Mouse (Mus musculus) heart, postnatal 14 days (tissue): ENCODE results near the gene Tbx15. TPM values are rescaled to one million over a fixed set of nuclear protein-coding genes. Genes with fewer than 3 reads are reported as not detected.

Experiments
- DNase-seq, 2 experiments: peaks; one replicate each; pipeline ENCODE4 v3.0.0; 2021 to 2022
- intact Hi-C: fragments of 180-260 bp; cut with DNase I; formaldehyde crosslinking; loops from one replicate; pipeline ENCODE4 v1.15.1; 2025
- total RNA-seq, 2 experiments: library from RNA; stranded (reverse); gene quantifications; 2 replicates each; pipeline ENCODE4 v1.2.3; 2021

Tbx15 gene
- total RNA-seq, 2 experiments from 2014 or later: 0.10 to 0.48 TPM

GRCm38 (mm10) chr3:99247996-99248801 is 8.0 kb downstream of the Tbx15 start:
- intact Hi-C loops: no loop called here
- DNase-seq: no peak

GRCm38 (mm10) chr3:99248831-99249550 is 8.8 kb downstream of the Tbx15 start:
- no peak for DNase-seq
- intact Hi-C loops: no loop called here

- intact Hi-C loops: no loop called here
Observed at GRCm38 (mm10) chr3:99249551-99249870, 9.3 kb downstream of the Tbx15 start.

GRCm38 (mm10) chr3:99249906-99250305 is 9.7 kb downstream of the Tbx15 start:
- intact Hi-C loops: no loop called here
- no peak for DNase-seq

More at GRCm38 (mm10) chr3:99249551-99249870, 9.3 kb downstream of the Tbx15 start:
- DNase-seq: no peak

GRCm38 (mm10) chr3:99251271-99252165 is 11.3 kb downstream of the Tbx15 start:
- no peak for DNase-seq
- intact Hi-C loops: no loop called here

- intact Hi-C loops: no loop called here
- no peak for DNase-seq
Observed at GRCm38 (mm10) chr3:99252461-99253091, 12.4 kb downstream of the Tbx15 start.

- DNase-seq: no peak
- intact Hi-C loops: no loop called here
Observed at GRCm38 (mm10) chr3:99253092-99253488, 12.9 kb downstream of the Tbx15 start.

- intact Hi-C loops: no loop called here
- peak; percentile 26 to 39 for DNase-seq
Observed at GRCm38 (mm10) chr3:99253497-99254451, 13.6 kb downstream of the Tbx15 start.

- DNase-seq: no peak
- intact Hi-C loops: no loop called here
Observed at GRCm38 (mm10) chr3:99254559-99255151, 14.5 kb downstream of the Tbx15 start.

GRCm38 (mm10) chr3:99255411-99256365 is 15.5 kb downstream of the Tbx15 start:
- intact Hi-C loops: no loop called here
- DNase-seq: no peak

GRCm38 (mm10) chr3:99256366-99256750 is 16.2 kb downstream of the Tbx15 start:
- intact Hi-C loops: no loop called here
- no peak for DNase-seq

- intact Hi-C loops: no loop called here
- no peak for DNase-seq
Observed at GRCm38 (mm10) chr3:99256766-99257165, 16.6 kb downstream of the Tbx15 start.

GRCm38 (mm10) chr3:99257586-99258577 is 17.7 kb downstream of the Tbx15 start:
- intact Hi-C loops: no loop called here
- no peak for DNase-seq

GRCm38 (mm10) chr3:99259741-99260270 is 19.6 kb downstream of the Tbx15 start:
- intact Hi-C loops: no loop called here
- no peak for DNase-seq

- DNase-seq: no peak
- intact Hi-C loops: no loop called here
Observed at GRCm38 (mm10) chr3:99260395-99260794, 20.2 kb downstream of the Tbx15 start.

- no peak for DNase-seq
- intact Hi-C loops: no loop called here
Observed at GRCm38 (mm10) chr3:99261371-99261791, 21.2 kb downstream of the Tbx15 start.
